Mouse (Mus musculus) liver, adult 2 months (tissue): ENCODE measurements around the gene Tnpo2. TPM values are rescaled to one million over a fixed set of nuclear protein-coding genes. Genes with fewer than 3 reads are reported as not detected.
A peak's percentile ranks its signal among the peaks of the same experiment; 100 is the strongest.

Experiments
- DNase-seq: peaks from one replicate; pipeline ENCODE4 v3.0.0-alpha.2; 2011; ENCODE audit warnings: low read depth, low spot score; ENCODE audit errors: extremely low read depth
- H3K27ac ChIP-seq: fragments of 200-500 bp; replicated peaks from 2 replicates; pipeline ENCODE4 v1.5.1; 2012; ENCODE audit warnings: low read depth, mild to moderate bottlenecking, control low read depth, inconsistent platforms, low read length; ENCODE audit not compliant: insufficient read depth
- H3K27me3 ChIP-seq: fragments of 200-500 bp; 2 replicates; pipeline ENCODE4 v1.6.1; 2012; ENCODE audit warnings: mild to moderate bottlenecking, moderate library complexity, low read length, inconsistent platforms; ENCODE audit not compliant: control insufficient read depth, insufficient read depth
- H3K36me3 ChIP-seq: fragments of 200-500 bp; 2 replicates; pipeline ENCODE4 v1.6.1; 2012; ENCODE audit warnings: low read length, inconsistent platforms; ENCODE audit not compliant: control insufficient read depth, insufficient read depth
- H3K4me1 ChIP-seq: fragments of 200-500 bp; 2 replicates; pipeline ENCODE4 v1.6.1; 2011; ENCODE audit warnings: low read length; ENCODE audit not compliant: control insufficient read depth, insufficient read depth
- H3K4me3 ChIP-seq: fragments of 200-500 bp; 2 replicates; pipeline ENCODE4 v1.5.1; 2011; ENCODE audit warnings: low read depth, mild to moderate bottlenecking, control low read depth, low read length, moderate library complexity; ENCODE audit not compliant: insufficient read depth
- H3K79me2 ChIP-seq: fragments of 200-500 bp; 2 replicates; pipeline ENCODE4 v1.6.1; 2012; ENCODE audit warnings: inconsistent platforms, mild to moderate bottlenecking, low read length, moderate library complexity; ENCODE audit not compliant: control insufficient read depth, insufficient read depth
- H3K9ac ChIP-seq: fragments of 200-500 bp; 2 replicates; pipeline ENCODE4 v1.6.1; 2012; ENCODE audit warnings: low read depth, mild to moderate bottlenecking, control low read depth, inconsistent platforms, low read length
- CTCF ChIP-seq: fragments of 200-500 bp; IDR thresholded peaks from 2 replicates; pipeline ENCODE4 v1.5.1; 2011; ENCODE audit warnings: low read depth, low read length, control low read depth
- POLR2A ChIP-seq: fragments of 200-500 bp; IDR thresholded peaks from 2 replicates; pipeline ENCODE4 v1.6.1; 2011; ENCODE audit warnings: low read length, control low read depth; ENCODE audit not compliant: insufficient read depth; ENCODE audit errors: extremely low read depth
- WGBS: fragments of 180-500 bp; shearing (Covaris S2); methylation state at CpG from one replicate; pipeline ENCODE4 v1.1.7; 2018; 5-methylcytosine and 5-hydroxymethylcytosine counted together
- polyA plus RNA-seq: library from polyadenylated mRNA; depleted of rRNA; stranded (reverse); fragments of >200 nt; gene quantifications from 2 replicates; pipeline ENCODE4 v1.2.3, GENCODE M21; 2012
- total RNA-seq: library from RNA; depleted of rRNA; stranded (reverse); fragments of >200 nt; gene quantifications from 2 replicates; pipeline ENCODE4 v1.2.3, GENCODE M21; 2014

Tnpo2 gene
- total and polyA plus RNA-seq, 2 experiments: 15.4 to 33.1 TPM

- DNase-seq: no peak
- Histone ChIP-seq H3K4me1 (no peaks in the 10 kb centered on the region), H3K27me3 (peaks cover 13% of the 10 kb centered on the region), H3K36me3 (no peaks in the 10 kb centered on the region), H3K4me3 (no peak overlapping the region), H3K9ac (no peak overlapping the region), H3K79me2 (no peaks in the 10 kb centered on the region), H3K27ac (no peak overlapping the region)
- TF ChIP-seq POLR2A (no peak), CTCF (no peak)
- 20% methylated on average over 28 of the region's 28 CpGs for WGBS
Measured at GRCm38 (mm10) chr8:85011242-85011641, 25.5 kb upstream of the Tnpo2 start.

- peak; percentile 55 for DNase-seq
- Histone ChIP-seq H3K27ac (no peak overlapping the region), H3K27me3 (peaks cover 13% of the 10 kb centered on the region), H3K79me2 (no peaks in the 10 kb centered on the region), H3K4me1 (no peaks in the 10 kb centered on the region), H3K36me3 (no peaks in the 10 kb centered on the region; the same call in 1 of the 2 replicates), H3K4me3 (peak overlapping the region; percentile 2; the same call in 1 of the 2 replicates), H3K9ac (no peak overlapping the region)
- TF ChIP-seq CTCF: peak; percentile 81
- TF ChIP-seq POLR2A: no peak
- 5% methylated on average over 26 of the region's 26 CpGs for WGBS
Measured at GRCm38 (mm10) chr8:85013230-85013840, 23.4 kb upstream of the Tnpo2 start.

- peak within 1 kb of the TSS; percentile 2; the same call in 1 of the 2 replicates for H3K4me3 ChIP-seq
- no peaks in the 10 kb centered on the region; the same call in 1 of the 2 replicates for H3K36me3 ChIP-seq
- 77% methylated on average over 2 of the region's 2 CpGs for WGBS
- H3K9ac ChIP-seq: no peak within 1 kb of the TSS
- no peak within 1 kb of the TSS for H3K27ac ChIP-seq
- no peaks in the 10 kb centered on the region for H3K79me2 ChIP-seq
- TF ChIP-seq CTCF (no peak), POLR2A (no peak)
- DNase-seq: no peak
- H3K4me1 ChIP-seq: no peaks in the 10 kb centered on the region
- H3K27me3 ChIP-seq: peaks cover 9% of the 10 kb centered on the region
Measured at GRCm38 (mm10) chr8:85014431-85014830, 22.3 kb upstream of the Tnpo2 start, which contains the start of gene Best2. TSS of gene Best2 (minus strand) at chr8:85014531.

- H3K4me3 ChIP-seq: no peak overlapping the region
- peaks cover 3% of the 10 kb centered on the region; the same call in 1 of the 2 replicates for H3K36me3 ChIP-seq
- no peaks in the 10 kb centered on the region for H3K79me2 ChIP-seq
- 68% methylated on average over 10 of the region's 10 CpGs for WGBS
- no peak overlapping the region for H3K27ac ChIP-seq
- TF ChIP-seq CTCF (no peak), POLR2A (no peak)
- no peak overlapping the region for H3K9ac ChIP-seq
- no peaks in the 10 kb centered on the region for H3K27me3 ChIP-seq
- H3K4me1 ChIP-seq: no peaks in the 10 kb centered on the region
- DNase-seq: no peak
Measured at GRCm38 (mm10) chr8:85016724-85017123, 20.0 kb upstream of the Tnpo2 start.

GRCm38 (mm10) chr8:85017209-85017608 is 19.5 kb upstream of the Tnpo2 start:
- TF ChIP-seq CTCF (no peak), POLR2A (no peak)
- no peak for DNase-seq
- Histone ChIP-seq H3K79me2 (0 out of 2 replicates have a peak, but pooled peaks cover 2% of the 10 kb centered on the region), H3K9ac (no peak overlapping the region), H3K4me3 (no peak overlapping the region), H3K27me3 (no peaks in the 10 kb centered on the region), H3K27ac (no peak overlapping the region), H3K36me3 (peaks cover 3% of the 10 kb centered on the region; the same call in 1 of the 2 replicates), H3K4me1 (no peaks in the 10 kb centered on the region)
- 78% methylated on average over 5 of the region's 5 CpGs for whole genome bisulfite sequencing

GRCm38 (mm10) chr8:85021514-85022055 is 15.1 kb upstream of the Tnpo2 start:
- H3K27me3 ChIP-seq: no peaks in the 10 kb centered on the region
- no peak for DNase-seq
- no peak overlapping the region for H3K4me3 ChIP-seq
- peaks cover 15% of the 10 kb centered on the region; the same call in 1 of the 2 replicates for H3K79me2 ChIP-seq
- 96% methylated on average over 3 of the region's 3 CpGs for WGBS
- TF ChIP-seq CTCF: no peak
- TF ChIP-seq POLR2A: no peak
- H3K9ac ChIP-seq: no peak overlapping the region
- no peak overlapping the region for H3K27ac ChIP-seq
- peaks cover 3% of the 10 kb centered on the region; the same call in 1 of the 2 replicates for H3K36me3 ChIP-seq
- peaks cover 10% of the 10 kb centered on the region; the same call in 1 of the 2 replicates for H3K4me1 ChIP-seq
